Mouse (Mus musculus): ENCODE measurements at regions not wholly inside any gene's neighbourhood (a gene's known extent, or its start where the extent isn't known, plus 50 kb on each side); places are given as distances from the start of the nearest gene placed in this dataset.
A peak's percentile ranks its signal among the peaks of the same experiment; 100 is the strongest.
"Not testable (repeated sequence)": the region's sequence is repeated elsewhere in the genome, so short reads cannot be mapped to it uniquely, and the experiment has no call there.

- peak; percentile 64 for DNase-seq (ENCODE audit: low read depth, low spot score)
Measured at GRCm38 (mm10) chr6:7120136-7120535, 164.3 kb downstream of the Sdhaf3 start.

GRCm38 (mm10) chr6:7133042-7133441 is 177.2 kb downstream of the Sdhaf3 start:
- DNase-seq (ENCODE audit: low read depth, low spot score): no peak

GRCm38 (mm10) chr6:7134062-7134461 is 178.3 kb downstream of the Sdhaf3 start:
- no peak for DNase-seq (ENCODE audit: low read depth, low spot score)

GRCm38 (mm10) chr6:7134888-7135287 is 179.1 kb downstream of the Sdhaf3 start:
- peak; percentile 3 for DNase-seq (ENCODE audit: low read depth, low spot score)

- no peak for DNase-seq (ENCODE audit: low read depth, low spot score)
Measured at GRCm38 (mm10) chr6:7181711-7182110, 225.9 kb downstream of the Sdhaf3 start.

GRCm38 (mm10) chr6:7199046-7199599 is 243.3 kb downstream of the Sdhaf3 start:
- peak; percentile 19 for DNase-seq (ENCODE audit: low read depth, low spot score)

- DNase-seq (ENCODE audit: low read depth, low spot score): peak; percentile 66
Measured at GRCm38 (mm10) chr6:7215880-7216279, 260.1 kb downstream of the Sdhaf3 start.

GRCm38 (mm10) chr6:7252286-7252685 is 296.5 kb downstream of the Sdhaf3 start:
- no peak for DNase-seq (ENCODE audit: low read depth, low spot score)

- DNase-seq (ENCODE audit: low read depth, low spot score): no peak
Measured at GRCm38 (mm10) chr6:7277431-7277830, 277.2 kb upstream of the Tac1 start.

- DNase-seq (ENCODE audit: low read depth, low spot score): no peak
Measured at GRCm38 (mm10) chr6:7306956-7307355, 247.7 kb upstream of the Tac1 start.

- no peak for DNase-seq (ENCODE audit: low read depth, low spot score)
Measured at GRCm38 (mm10) chr6:7313496-7313895, 241.2 kb upstream of the Tac1 start.

GRCm38 (mm10) chr6:7326974-7327373 is 227.7 kb upstream of the Tac1 start:
- DNase-seq (ENCODE audit: low read depth, low spot score): no peak

- no peak for DNase-seq (ENCODE audit: low read depth, low spot score)
Measured at GRCm38 (mm10) chr6:7356634-7357033, 198.0 kb upstream of the Tac1 start.

- DNase-seq (ENCODE audit: low read depth, low spot score): no peak
Measured at GRCm38 (mm10) chr6:7367166-7367565, 187.5 kb upstream of the Tac1 start.

GRCm38 (mm10) chr6:7374629-7375028 is 180.1 kb upstream of the Tac1 start:
- DNase-seq (ENCODE audit: low read depth, low spot score): peak; percentile 11

- no peak for DNase-seq (ENCODE audit: low read depth, low spot score)
Measured at GRCm38 (mm10) chr6:7375851-7376250, 178.8 kb upstream of the Tac1 start.

GRCm38 (mm10) chr6:7378651-7379050 is 176.0 kb upstream of the Tac1 start:
- no peak for DNase-seq (ENCODE audit: low read depth, low spot score)

GRCm38 (mm10) chr6:7424731-7425130 is 129.9 kb upstream of the Tac1 start:
- DNase-seq (ENCODE audit: low read depth, low spot score): no peak

- no peak for DNase-seq (ENCODE audit: low read depth, low spot score)
Measured at GRCm38 (mm10) chr6:7441725-7442124, 113.0 kb upstream of the Tac1 start.

GRCm38 (mm10) chr6:7442286-7442685 is 112.4 kb upstream of the Tac1 start:
- not testable (repeated sequence) for DNase-seq (ENCODE audit: low read depth, low spot score)

GRCm38 (mm10) chr6:7455881-7456280 is 98.8 kb upstream of the Tac1 start:
- no peak for DNase-seq (ENCODE audit: low read depth, low spot score)

- DNase-seq (ENCODE audit: low read depth, low spot score): peak; percentile 84
Measured at GRCm38 (mm10) chr6:7463896-7464295, 90.8 kb upstream of the Tac1 start.

- DNase-seq (ENCODE audit: low read depth, low spot score): peak; percentile 42
Measured at GRCm38 (mm10) chr6:7464346-7464745, 90.3 kb upstream of the Tac1 start.

- DNase-seq (ENCODE audit: low read depth, low spot score): peak; percentile 94
Measured at GRCm38 (mm10) chr6:7472366-7473026, 82.2 kb upstream of the Tac1 start.

Measured in brain, adult 2 months (tissue).